Mouse (Mus musculus) left cerebral cortex, postnatal 4 days (tissue): ENCODE results near the gene Tmprss11f. TPM values are rescaled to one million over a fixed set of nuclear protein-coding genes. Genes with fewer than 3 reads are reported as not detected.
"Not testable (repeated sequence)": the region's sequence is repeated elsewhere in the genome, so short reads cannot be mapped to it uniquely, and the experiment has no call there.

Source experiments
- DNase-seq: peaks from one replicate; pipeline ENCODE4 v3.0.0-alpha.2; 2022
- intact Hi-C: fragments of 180-260 bp; cut with DNase I; formaldehyde crosslinking; loops from one replicate; pipeline ENCODE4 v1.15.1; 2025
- total RNA-seq, 2 experiments: library from RNA; stranded (reverse); gene quantifications; 2 replicates each; pipeline ENCODE4 v1.2.3; 2021

Tmprss11f gene
- total RNA-seq, result not detected

DNA sequence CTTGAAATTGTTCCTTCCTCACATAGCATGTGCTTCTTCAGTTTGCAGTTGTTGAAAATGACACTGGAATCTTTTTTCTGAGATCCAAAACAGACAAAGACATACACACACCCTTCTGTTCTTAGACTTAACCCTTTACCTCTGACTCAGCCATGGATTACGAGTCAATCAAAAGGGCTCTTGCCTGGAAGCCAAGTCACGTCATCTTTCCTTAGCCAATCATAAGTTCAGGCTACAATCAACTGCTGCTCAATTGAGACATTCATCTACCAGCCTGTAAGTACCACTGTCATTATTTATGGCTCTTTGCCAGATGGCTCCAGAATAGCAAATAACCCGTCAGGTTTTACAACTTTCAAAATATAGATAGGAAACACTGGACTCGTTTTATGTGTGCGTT is at the start of gene Tmprss11f:
Gene Tmprss11f (minus strand): TSS at position 101 of the 400 bp plus-strand sequence.
- intact Hi-C loops, result no loop called here
- no peak for DNase-seq

DNA sequence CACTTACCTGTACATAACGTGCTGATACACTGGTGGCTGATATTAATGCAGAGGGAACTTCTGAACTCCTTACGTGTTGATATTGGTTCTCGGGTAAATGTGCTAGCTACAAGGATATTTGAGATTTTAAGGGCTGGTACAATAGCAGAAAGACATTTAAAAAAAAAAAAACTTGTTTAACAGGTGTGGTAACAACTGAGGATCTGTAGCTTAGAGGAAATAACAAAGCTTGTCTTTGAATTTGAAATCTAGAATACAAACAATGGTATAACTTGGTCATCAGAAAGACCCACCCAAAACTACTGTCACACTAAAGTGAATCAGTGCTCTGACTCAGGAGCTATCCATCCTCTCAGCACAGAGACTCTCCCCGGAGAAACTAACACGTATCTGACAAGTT is 44.0 kb upstream of the Tmprss11f start, which contains the start of gene Tmprss11b:
Gene Tmprss11b (minus strand): TSS at position 101 of the 400 bp plus-strand sequence.
- intact Hi-C loops, result no loop called here
- DNase-seq, result no peak

DNA sequence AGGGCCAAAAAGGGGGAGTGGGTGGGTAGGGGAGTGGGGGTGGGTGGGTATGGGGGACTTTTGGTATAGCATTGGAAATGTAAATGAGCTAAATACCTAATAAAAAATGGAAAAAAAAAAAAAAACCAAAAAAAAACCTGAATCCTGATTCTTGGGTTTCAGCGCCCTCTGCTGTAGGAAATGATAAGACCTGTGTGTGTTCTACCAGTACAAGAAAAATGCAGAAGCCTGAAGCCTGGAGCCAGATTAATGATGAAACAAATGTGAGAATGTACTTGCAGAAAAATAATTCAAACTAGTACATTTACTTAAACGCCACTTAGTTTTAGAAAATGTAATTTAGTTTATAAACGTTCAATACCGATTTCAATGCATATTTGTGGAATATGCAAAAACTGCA is 17.0 kb upstream of the Tmprss11f start:
- intact Hi-C loops, result loop anchor here (5.0 kb wide), 1 partner anchor 162 kb away; no protein-coding TSS in a partner anchor
- DNase-seq, result peak; percentile 24

DNA sequence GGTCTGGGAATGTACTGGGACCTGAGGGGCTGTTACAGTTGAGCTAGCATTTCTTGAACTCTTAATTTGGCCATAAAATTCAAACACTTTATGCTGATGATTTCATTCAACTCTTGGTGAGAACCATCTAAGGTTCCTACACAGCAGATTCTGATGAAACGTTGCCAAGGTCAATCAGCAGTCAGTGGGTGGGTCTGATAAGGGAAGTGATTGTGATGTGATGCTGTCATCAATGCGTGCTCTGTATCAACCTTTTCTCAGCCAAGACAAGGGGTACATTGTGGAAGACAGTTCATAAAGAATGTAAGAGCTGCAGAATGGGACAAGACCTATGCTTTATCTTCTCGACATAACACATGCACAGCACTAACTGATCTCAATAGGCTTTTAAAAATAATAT is 8.6 kb upstream of the Tmprss11f start:
- no peak for DNase-seq
- intact Hi-C loops, result no loop called here

DNA sequence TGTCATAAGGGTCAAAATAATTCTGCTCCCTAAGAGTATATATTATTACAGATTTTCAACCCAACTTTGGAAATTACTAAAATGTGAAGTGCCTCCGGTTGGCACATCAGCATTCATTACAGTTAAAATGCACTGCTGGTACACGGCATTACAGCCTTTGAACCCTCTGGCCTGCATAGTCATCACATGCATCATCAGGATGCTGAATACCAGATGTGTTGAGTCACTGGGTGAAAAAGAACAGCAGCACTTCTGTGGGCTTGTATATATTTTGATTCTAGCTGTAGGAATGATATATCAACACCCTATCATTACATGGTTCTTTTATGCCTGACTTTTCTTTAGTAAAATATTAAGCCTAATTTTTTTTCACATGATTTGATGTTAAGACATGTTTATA is 1.5 kb downstream of the Tmprss11f start:
- no peak for DNase-seq
- intact Hi-C loops, result no loop called here

DNA sequence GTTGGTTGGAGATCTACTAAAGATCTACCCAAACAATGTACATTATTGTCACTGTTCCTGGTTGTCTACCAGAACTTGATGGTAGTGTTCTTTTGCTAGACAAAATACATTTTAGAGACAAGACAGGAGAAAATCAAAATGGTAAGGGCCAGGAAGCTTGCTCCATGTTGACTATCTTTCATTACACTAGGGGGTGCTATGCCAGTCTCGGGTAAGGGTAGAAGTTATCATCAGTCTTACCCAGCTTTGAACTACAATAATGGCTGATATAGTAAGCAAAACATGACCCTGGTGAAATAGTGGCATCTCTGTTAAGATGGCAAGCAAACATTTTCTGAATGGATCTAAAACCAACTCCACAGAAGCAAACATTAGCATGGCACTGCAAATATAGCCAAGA is 10.4 kb downstream of the Tmprss11f start:
- intact Hi-C loops, result no loop called here
- no peak for DNase-seq

DNA sequence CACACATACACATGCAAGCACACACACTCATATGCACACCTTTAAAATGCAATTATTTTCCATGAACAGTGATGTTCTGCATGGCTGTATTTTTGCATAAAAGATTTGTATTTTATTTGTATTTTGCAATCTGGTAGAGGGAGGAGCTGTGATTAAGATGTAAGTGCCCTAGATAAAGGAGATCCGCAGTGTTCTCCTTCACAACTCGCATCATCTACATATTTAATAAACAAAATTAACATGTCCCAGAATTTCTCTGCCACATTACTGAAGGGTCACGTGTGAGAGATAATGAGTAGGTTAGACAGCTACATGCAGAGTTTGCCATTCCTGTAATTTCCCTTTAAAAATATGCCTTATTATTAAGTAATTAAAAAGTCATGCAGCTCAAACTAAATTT is 46.3 kb downstream of the Tmprss11f start:
- intact Hi-C loops, result no loop called here
- no peak for DNase-seq

DNA sequence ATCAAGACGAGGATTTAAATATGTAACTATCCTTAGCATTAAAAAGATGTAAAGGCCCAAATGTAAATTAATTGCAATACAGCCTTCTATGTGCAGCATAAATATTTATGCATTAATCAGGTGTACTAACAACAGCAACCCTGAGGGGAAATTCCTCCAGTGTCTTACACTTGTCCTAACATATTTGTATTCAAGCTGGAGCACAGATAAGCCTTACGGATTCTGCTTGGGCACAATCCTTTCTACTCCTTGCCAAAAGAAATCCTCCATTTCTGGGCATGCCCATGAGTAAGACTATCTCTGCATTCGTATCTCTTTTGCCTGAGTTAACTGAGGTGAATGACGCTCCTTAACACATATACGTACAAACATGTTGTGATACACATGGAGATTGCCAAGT is 49.6 kb downstream of the Tmprss11f start:
- no peak for DNase-seq
- intact Hi-C loops, result no loop called here

DNA sequence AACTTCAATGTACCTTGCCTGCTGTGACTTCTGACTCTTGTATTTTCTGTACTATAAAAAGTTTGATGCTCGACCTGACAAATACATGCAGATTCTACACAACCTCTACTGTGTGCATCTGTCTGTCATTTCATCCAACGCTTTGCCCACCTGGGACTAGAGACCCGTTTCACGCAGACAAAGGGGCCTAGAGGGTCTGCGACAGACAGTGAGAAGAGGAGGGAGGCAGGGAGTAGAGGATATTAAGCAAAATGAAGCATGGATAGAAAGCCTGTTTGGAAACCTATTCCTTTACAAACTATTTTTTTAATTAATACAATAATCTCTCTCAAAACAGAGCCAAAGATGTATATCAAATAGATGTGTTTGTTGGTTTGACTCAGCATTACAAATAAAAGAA is 50.2 kb downstream of the Tmprss11f start:
- DNase-seq, result no peak
- intact Hi-C loops, result no loop called here

DNA sequence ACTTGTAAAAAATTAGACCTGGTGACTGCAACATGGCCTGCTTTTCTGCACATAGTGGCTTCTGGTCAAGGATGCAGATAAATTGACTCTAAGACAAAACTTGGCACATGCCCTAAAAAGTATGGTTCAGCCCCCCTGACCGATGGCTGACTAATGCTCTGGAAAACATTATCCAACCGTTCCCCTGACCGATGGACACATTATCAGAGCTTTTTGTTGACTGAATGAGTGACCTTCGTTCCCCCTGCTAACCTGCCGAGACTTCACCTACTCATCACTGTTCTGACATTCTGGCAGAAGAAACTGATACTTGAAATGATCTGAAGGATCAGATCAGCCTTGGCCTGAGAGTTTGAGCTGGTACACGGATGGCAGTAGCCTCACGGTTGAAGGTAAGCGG is 53.5 kb downstream of the Tmprss11f start:
- intact Hi-C loops, DNase-seq: not testable (repeated sequence)

DNA sequence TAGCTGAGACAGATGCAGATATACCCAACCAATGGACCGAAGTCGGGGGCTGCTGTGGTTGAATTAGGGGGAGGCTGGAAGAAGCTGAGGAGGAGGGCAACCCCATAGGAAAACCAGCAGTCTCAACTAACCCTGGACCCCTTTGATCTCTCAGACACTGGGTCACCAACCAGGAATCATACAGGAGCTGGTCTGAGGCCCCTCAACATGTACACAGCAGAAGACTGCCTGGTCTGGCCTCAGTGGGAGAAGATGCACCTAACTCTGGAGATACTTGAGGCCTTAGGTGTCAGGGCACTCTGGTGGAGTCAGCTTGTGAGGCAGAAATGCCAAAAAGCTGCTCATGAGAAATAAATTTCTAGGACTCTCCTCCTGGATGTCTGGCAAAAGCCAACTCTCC is 85.5 kb downstream of the Tmprss11f start:
- intact Hi-C loops, result no loop called here
- no peak for DNase-seq

DNA sequence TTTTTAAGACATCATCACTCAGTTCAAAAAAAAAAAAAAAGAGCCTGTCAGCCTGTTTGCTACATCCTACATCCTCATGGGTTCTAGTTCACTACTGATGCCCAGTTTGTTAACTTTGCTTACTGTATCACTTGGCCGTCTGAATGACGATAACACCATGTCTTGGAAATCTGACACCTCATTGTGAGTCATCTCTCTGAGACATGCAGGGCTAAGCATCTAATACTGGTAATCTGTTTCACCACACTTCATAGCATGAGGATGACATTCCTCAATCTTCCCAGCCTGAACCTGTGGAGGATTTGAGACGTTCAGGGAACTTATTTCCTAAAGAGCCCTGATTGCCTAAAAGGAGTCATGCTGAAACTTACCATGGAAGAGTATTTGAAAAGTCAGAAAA is 91.6 kb downstream of the Tmprss11f start:
- intact Hi-C loops, result no loop called here
- no peak for DNase-seq

DNA sequence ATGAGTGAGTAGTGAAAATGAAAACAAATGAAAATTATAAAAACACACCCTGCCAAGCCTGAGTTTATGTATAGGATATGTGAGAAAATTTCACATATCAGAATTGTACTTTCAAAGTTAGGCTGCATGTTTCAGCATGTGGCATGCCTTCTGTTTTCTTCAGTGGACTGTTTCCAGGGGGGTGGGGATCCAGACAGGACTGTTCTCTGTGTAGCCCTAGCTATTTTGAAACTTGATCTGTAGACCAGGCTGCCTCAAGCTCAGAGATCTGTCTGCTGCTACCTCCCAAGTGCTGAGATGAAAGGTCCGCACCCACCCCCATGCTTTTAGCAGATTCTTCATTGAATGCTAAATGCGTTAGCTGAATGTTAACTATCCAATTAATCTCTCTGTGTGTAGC is 103.5 kb downstream of the Tmprss11f start:
- DNase-seq, result no peak
- intact Hi-C loops, result no loop called here

DNA sequence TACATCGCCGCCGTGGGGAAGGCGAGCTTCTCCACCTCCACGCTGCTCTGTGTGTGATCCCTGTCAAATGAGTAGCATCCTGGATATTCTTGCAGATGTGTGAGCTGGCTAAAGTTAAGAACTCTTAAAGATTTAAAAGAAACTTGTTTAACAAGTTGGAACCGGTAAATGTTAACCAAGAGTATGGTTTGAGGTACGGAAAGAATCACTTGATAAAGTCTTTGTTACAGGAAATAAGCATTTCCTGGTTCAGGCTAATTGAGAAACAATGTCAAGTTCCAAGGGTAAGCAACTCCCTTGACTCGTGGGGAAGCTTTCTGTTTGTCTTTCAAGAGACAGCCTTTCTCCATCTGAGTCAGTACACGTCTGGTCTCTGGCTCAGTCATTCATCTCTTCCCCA is 113.7 kb downstream of the Tmprss11f start, which contains the start of gene Tmprss11g:
Gene Tmprss11g (minus strand): TSS at position 101 of the 400 bp plus-strand sequence.
- DNase-seq, result no peak
- intact Hi-C loops, result no loop called here

DNA sequence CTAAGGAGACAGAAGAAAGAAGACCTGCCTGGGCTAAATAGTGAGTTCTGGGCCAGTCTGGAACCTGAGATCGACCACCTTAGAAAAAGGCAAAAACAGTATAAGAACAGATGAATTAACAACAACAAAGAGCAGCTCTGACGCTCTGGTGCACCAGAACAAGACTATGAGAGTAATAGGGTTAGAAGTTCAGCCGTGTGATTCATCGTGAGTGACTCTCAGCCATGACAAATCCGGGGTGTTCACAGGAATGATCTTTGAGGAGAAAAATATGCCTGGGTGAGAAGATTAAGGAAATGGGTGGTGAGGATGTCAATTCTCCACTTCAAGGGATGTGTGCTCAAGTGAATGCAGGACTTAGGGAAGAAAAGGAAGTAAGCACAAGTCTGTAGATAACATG is 120.7 kb downstream of the Tmprss11f start:
- intact Hi-C loops, result no loop called here
- DNase-seq, result no peak

DNA sequence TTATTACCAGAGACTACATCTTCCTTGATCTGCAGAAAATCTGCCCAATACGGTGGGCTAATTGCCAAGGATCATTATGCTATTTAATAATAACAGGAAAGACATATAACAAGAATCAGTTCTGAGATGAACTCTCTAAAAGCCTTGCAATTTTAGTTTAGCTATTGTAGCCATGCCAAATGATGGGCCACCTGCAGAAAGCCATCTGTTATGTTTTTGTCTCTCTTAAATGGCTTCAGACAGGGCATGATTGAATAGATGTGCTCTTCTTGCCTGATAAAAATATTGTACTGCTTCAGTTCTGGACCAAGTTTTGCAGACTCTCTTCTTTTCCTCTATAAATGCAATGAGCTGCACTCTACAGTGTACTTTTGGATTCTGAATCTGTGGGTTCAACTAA is 138.8 kb downstream of the Tmprss11f start:
- intact Hi-C loops, result no loop called here

DNA sequence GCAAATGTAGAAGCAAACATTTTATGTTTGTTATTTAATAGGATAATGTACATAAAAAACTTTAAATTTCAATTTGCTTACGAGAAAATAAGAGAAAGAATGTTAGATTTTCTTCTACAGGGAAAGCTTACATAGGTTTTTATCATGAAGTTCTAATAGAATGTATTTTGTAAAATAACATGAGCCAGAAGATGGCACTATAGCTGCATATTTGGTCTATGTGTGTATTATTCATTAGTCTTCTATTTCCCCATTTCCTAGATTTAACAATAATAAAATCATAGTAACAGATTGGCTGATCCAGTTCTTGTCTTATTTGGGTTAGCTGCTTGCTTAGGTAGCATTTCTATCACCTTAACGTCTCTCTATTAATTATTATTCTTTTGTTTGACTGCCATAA is 149.7 kb downstream of the Tmprss11f start:
- DNase-seq, result no peak
- intact Hi-C loops, result no loop called here

More for the DNA sequence above, 138.8 kb downstream of the Tmprss11f start:
- DNase-seq, result no peak

DNA sequence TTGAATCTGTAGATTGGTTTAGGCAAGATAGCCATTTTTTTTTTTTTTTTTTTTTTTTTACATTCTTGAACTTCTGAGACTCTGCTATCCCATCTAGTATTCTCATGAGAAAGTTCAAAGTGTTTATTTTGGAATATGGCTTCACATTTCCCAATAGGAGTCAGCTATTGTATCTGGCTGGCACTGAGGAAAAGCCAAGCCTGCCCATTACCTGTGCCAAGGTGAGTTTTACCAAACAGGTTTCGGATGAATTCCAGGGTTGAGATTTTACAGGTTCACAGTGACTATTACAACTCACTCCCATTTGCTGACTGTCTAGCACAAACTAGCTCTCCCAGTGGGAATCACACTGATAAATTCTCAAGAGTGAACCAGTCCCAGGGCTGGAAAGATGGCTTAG is 150.2 kb downstream of the Tmprss11f start:
- DNase-seq, result no peak
- intact Hi-C loops, result no loop called here

DNA sequence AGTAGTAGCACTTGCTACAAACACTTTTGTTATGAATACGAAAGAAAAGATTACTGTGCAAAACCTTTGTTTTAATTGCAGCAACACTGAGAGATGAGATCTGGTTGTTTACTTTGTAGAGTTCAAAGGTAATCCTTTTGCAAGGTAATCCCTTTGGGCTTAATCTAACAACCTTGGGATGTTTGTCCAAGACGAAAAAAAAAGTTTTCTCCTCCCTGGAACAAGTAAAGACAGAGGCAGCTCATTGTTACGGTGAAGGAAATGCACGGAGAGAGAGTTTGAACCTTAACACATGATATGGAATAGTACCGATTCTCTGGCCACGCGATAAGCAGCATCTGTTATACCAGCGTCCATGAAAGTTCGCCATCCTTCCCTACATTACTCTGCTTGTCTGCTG is 158.4 kb downstream of the Tmprss11f start:
- intact Hi-C loops, result no loop called here

More for the DNA sequence above, 158.4 kb downstream of the Tmprss11f start:
- DNase-seq, result no peak
